Mouse (Mus musculus) erythroblast, adult 5-6 weeks (primary cell): ENCODE results near the gene Cacnb3. TPM values are rescaled to one million over a fixed set of nuclear protein-coding genes. Genes with fewer than 3 reads are reported as not detected.

ENCODE experiments used
- ATAC-seq: replicated peaks from 2 replicates; pipeline ENCODE4 v1.8.0; 2016; ENCODE audit warnings: moderate number of reproducible peaks, mild to moderate bottlenecking, moderate TSS enrichment, inconsistent platforms; ENCODE audit not compliant: poor library complexity, low FRiP score, severe bottlenecking
- total RNA-seq, 2 experiments: library from RNA; stranded (forward) in 1 of 2; stranded (reverse) in 1 of 2; fragments of 150-400 nt in 1 of 2; fragments of 200-764, 138-1000 nt in 1 of 2; gene quantifications; 2 replicates each; pipeline versions ENCODE4 v1.2.3 to v1.2.4; 2015 to 2017; ENCODE audit warnings: low replicate concordance in 2 of 2

Cacnb3 gene
- total RNA-seq, 2 experiments from 2014 or later: not detected

- ATAC-seq: no peak
Observed at GRCm38 (mm10) chr15:98673732-98674131, 43.1 kb downstream of the Cacnb3 start.

- no peak for ATAC-seq
Observed at GRCm38 (mm10) chr15:98674284-98674993, 43.8 kb downstream of the Cacnb3 start.

- ATAC-seq: no peak
Observed at GRCm38 (mm10) chr15:98674994-98675545, 44.4 kb downstream of the Cacnb3 start.

GRCm38 (mm10) chr15:98675634-98676250, 45.1 kb downstream of the Cacnb3 start:
- ATAC-seq: no peak

DNA sequence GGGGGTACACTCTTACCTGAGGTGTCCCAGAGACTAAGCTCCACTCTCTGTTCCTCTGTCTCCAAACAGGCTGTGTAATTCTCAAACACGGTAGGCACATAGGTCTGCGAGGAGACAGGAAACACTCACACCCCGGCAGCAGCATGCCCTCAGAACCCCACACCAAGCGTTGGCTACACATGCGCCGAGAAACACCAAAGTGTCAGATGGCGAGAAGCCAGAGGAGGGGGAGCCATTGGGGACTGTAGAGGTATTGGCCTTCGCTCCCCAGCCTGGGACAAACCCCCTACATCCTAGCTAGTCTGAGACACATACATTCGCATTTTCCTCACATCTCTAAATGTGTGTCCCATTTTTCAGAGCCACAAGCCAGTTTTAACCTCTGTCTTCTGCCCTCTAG, 45.8 kb downstream of the Cacnb3 start:
- ATAC-seq: no peak

DNA sequence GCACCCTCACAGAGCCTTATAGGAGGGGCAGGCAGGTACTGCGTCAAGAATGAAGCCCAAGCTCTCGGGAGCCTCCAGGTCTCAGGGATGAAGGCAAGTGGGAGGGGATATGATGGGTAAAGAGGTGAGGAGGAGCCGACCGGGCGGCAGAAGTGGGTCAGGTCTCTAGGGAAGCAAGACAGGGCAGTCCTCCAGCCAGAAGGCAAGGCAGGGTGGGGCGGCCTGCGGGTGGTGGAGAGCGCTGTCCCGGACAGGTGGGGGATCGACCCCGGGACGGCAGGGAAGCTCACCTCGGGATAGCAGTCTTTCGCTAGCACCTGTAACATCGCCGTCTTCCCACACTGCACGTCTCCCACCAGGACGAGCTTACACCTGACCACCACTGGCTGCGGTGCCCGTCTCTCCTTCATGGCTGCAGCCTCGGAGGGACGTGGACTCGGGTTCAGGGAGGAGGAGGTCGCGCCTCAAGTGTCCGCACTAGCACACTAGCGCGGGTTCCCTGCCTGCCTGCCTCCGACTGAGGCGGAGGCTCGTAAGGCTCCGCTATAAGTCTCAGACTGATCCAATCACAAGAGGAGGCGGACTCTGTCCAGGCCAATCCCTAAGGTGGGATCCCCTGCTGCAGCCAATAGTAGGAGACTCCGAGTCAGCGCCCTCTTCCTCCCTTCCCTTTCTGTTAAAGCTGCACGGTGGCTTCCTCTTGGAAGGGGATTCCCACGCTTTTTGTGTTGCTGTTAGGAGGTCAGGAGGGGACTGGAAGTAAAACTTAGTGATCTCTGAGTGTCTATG, 46.5 kb downstream of the Cacnb3 start, which contains the start of gene Rnd1:
Rnd1 (minus strand) TSS at position 522 of the 789 bp plus-strand sequence.
- ATAC-seq: peak; percentile 62

GRCm38 (mm10) chr15:98677977-98678376, 47.3 kb downstream of the Cacnb3 start:
- no peak for ATAC-seq

DNA sequence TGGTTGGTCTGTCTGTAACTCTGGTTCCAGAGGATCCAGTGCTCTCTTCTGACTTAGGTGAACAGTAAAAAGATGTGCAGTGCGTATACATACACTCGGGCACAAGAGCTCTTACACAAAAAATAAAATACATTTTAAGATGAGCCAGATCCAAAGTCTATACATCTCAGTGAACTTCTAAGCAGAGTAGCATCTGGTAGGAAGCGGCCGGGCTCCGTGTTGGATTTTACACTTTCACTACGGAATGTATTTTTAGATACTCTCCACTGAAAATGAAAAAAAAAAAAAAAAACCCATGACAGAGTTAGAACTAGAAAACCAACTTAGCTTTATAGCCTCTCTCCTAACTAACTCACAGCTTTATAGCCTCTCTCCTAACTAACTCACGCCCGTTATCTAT, 50.0 kb downstream of the Cacnb3 start:
- ATAC-seq: no peak

GRCm38 (mm10) chr15:98681633-98682032, 51.0 kb downstream of the Cacnb3 start:
- no peak for ATAC-seq

- ATAC-seq: no peak
Observed at GRCm38 (mm10) chr15:98683177-98683576, 52.5 kb downstream of the Cacnb3 start.

- no peak for ATAC-seq
Observed at GRCm38 (mm10) chr15:98683746-98684145, 53.1 kb downstream of the Cacnb3 start.

DNA sequence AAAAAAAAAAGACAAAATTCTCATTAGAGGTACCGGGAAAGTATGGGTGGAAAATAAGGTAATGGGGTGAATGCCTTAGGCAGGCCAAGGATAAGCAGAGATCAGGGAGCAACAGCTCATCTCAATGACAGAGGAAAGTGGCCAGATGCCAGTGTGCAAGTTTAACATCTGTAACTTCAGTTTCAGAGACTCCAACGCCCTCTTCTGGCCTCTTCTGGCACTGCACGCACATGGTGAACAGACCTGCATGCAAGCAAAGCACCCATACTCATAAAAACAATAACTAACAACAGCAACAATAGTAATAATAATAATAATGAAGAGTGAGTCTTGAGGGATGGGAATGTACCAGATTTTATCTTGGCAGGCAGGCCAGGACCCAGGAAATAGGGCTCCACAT, 55.3 kb downstream of the Cacnb3 start:
- ATAC-seq: no peak

DNA sequence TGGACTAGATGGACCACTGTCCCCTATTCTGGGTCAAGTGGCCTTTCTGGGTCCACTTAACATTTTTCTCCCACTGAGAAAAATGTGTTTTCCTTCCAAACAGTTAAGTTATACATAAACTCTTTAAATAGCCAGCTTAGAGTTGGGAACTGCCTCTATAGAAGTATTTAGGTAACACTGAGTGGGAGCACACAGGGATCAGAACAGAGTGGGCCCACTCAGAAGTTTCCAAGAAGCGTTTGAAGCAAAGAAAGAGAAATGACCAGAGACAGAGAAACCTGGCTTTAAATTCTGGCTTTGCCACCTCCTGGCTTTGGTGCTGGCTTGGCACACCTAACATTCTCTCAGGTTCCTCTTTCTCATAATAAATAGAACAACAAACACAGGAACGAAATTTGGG, 59.0 kb downstream of the Cacnb3 start:
- no peak for ATAC-seq

DNA sequence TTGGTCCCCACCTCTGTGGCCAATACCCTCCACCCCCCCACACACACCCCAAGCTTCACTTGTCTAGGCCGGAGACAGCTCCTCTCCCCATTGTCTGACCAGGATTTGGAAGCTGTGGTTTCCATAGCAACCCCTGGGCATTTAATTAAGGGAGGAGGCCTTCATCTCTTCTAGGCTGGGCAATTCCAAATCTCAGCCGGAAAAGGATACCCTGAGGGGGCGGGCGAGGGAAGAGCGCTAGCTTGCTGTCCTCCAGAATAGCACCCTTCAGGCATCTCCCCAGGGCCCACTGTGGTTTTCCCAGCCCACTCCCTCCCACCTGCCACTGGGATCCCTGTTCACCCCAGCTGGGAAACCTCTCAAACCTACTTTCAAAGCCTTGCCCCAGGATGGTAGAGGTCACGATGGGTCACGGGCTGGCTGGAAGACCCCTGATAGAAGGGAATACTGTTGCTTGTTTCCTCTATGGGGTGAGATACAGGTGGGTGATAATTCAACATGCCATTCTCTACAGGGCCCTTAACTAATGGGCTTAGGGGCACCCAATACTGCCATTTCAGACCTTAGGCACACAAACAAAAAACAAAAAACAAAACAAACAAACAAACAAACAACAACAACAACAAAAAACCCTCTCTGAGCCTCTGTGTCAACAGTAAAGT, 61.0 kb downstream of the Cacnb3 start:
- no peak for ATAC-seq

- ATAC-seq: no peak
Observed at GRCm38 (mm10) chr15:98692171-98692715, 61.6 kb downstream of the Cacnb3 start.

Other genes starting within 250 kb of the Cacnb3 start
- gene Olfr283, start 249.9 kb upstream of the Cacnb3 start, total RNA-seq (2015; ENCODE audit: low replicate concordance): not detected in 2 replicates
- gene Olfr283, start 249.9 kb upstream of the Cacnb3 start, total RNA-seq (2017; ENCODE audit: low replicate concordance): not detected in 2 replicates
- not detected in 2 replicates for gene Olfr282, start 199.6 kb upstream of the Cacnb3 start, total RNA-seq (2015; ENCODE audit: low replicate concordance)
- not detected in 2 replicates for gene Olfr282, start 199.6 kb upstream of the Cacnb3 start, total RNA-seq (2017; ENCODE audit: low replicate concordance)
- gene Olfr281, start 178.3 kb upstream of the Cacnb3 start, total RNA-seq (2015; ENCODE audit: low replicate concordance): not detected in 2 replicates
- not detected in 2 replicates for gene Olfr281, start 178.3 kb upstream of the Cacnb3 start, total RNA-seq (2017; ENCODE audit: low replicate concordance)
- gene OR5BS1P, start 160.9 kb upstream of the Cacnb3 start, total RNA-seq (2015; ENCODE audit: low replicate concordance): not detected in 2 replicates
- gene OR5BS1P, start 160.9 kb upstream of the Cacnb3 start, total RNA-seq (2017; ENCODE audit: low replicate concordance): not detected in 2 replicates
- gene Lalba, start 148.1 kb upstream of the Cacnb3 start, total RNA-seq (2015; ENCODE audit: low replicate concordance): not detected in 2 replicates
- gene Lalba, start 148.1 kb upstream of the Cacnb3 start, total RNA-seq (2017; ENCODE audit: low replicate concordance): not detected in 2 replicates
- not detected in 2 replicates for gene Olfr279, start 138.4 kb upstream of the Cacnb3 start, total RNA-seq (2015; ENCODE audit: low replicate concordance)
- gene Olfr279, start 138.4 kb upstream of the Cacnb3 start, total RNA-seq (2017; ENCODE audit: low replicate concordance): 0.17 TPM in 1 of 2 replicates, not detected in the other
- gene Kansl2, start 96.6 kb upstream of the Cacnb3 start, total RNA-seq (2015; ENCODE audit: low replicate concordance): 15.9 and 17.1 TPM in 2 replicates
- gene Kansl2, start 96.6 kb upstream of the Cacnb3 start, total RNA-seq (2017; ENCODE audit: low replicate concordance): 4.9 and 11.4 TPM in 2 replicates
- 23.8 and 41.1 TPM in 2 replicates for gene Ccnt1, start 59.9 kb upstream of the Cacnb3 start, total RNA-seq (2015; ENCODE audit: low replicate concordance)
- 37.2 and 38.3 TPM in 2 replicates for gene Ccnt1, start 59.9 kb upstream of the Cacnb3 start, total RNA-seq (2017; ENCODE audit: low replicate concordance)
- gene 4930415O20Rik, start 59.8 kb upstream of the Cacnb3 start, total RNA-seq (2015; ENCODE audit: low replicate concordance): not detected in 2 replicates
- gene 4930415O20Rik, start 59.8 kb upstream of the Cacnb3 start, total RNA-seq (2017; ENCODE audit: low replicate concordance): not detected in 2 replicates
- 4.8 and 26.8 TPM in 2 replicates for gene Adcy6, start 20.8 kb upstream of the Cacnb3 start, total RNA-seq (2015; ENCODE audit: low replicate concordance)
- 33.2 and 42.9 TPM in 2 replicates for gene Adcy6, start 20.8 kb upstream of the Cacnb3 start, total RNA-seq (2017; ENCODE audit: low replicate concordance)
- 9.4 and 10.4 TPM in 2 replicates for gene Ddx23, start 32.1 kb downstream of the Cacnb3 start, total RNA-seq (2015; ENCODE audit: low replicate concordance)
- gene Ddx23, start 32.1 kb downstream of the Cacnb3 start, total RNA-seq (2017; ENCODE audit: low replicate concordance): 32.3 and 40.2 TPM in 2 replicates
- 4.4 TPM in 1 of 2 replicates, not detected in the other for gene Rnd1, start 46.6 kb downstream of the Cacnb3 start, total RNA-seq (2015; ENCODE audit: low replicate concordance)
- gene Rnd1, start 46.6 kb downstream of the Cacnb3 start, total RNA-seq (2017; ENCODE audit: low replicate concordance): 0.42 and 2.2 TPM in 2 replicates
- gene Ccdc65, start 77.4 kb downstream of the Cacnb3 start, total RNA-seq (2015; ENCODE audit: low replicate concordance): not detected in 2 replicates
- not detected in 2 replicates for gene Ccdc65, start 77.4 kb downstream of the Cacnb3 start, total RNA-seq (2017; ENCODE audit: low replicate concordance)
- gene Fkbp11, start 97.4 kb downstream of the Cacnb3 start, total RNA-seq (2015; ENCODE audit: low replicate concordance): 1.2 TPM in 1 of 2 replicates, not detected in the other
- gene Fkbp11, start 97.4 kb downstream of the Cacnb3 start, total RNA-seq (2017; ENCODE audit: low replicate concordance): 0.84 and 1.0 TPM in 2 replicates
- 7.1 and 8.4 TPM in 2 replicates for gene Arf3, start 132.4 kb downstream of the Cacnb3 start, total RNA-seq (2015; ENCODE audit: low replicate concordance)
- gene Arf3, start 132.4 kb downstream of the Cacnb3 start, total RNA-seq (2017; ENCODE audit: low replicate concordance): 4.6 and 8.1 TPM in 2 replicates
- gene Wnt10b, start 147.3 kb downstream of the Cacnb3 start, total RNA-seq (2015; ENCODE audit: low replicate concordance): 1.0 TPM in 1 of 2 replicates, not detected in the other
- gene Wnt10b, start 147.3 kb downstream of the Cacnb3 start, total RNA-seq (2017; ENCODE audit: low replicate concordance): not detected in 2 replicates
- gene Wnt1, start 159.0 kb downstream of the Cacnb3 start, total RNA-seq (2015; ENCODE audit: low replicate concordance): not detected in 2 replicates
- not detected in 2 replicates for gene Wnt1, start 159.0 kb downstream of the Cacnb3 start, total RNA-seq (2017; ENCODE audit: low replicate concordance)
- gene Ddn, start 178.7 kb downstream of the Cacnb3 start, total RNA-seq (2015; ENCODE audit: low replicate concordance): not detected in 2 replicates
- not detected in 2 replicates for gene Ddn, start 178.7 kb downstream of the Cacnb3 start, total RNA-seq (2017; ENCODE audit: low replicate concordance)
- gene Prkag1, start 200.7 kb downstream of the Cacnb3 start, total RNA-seq (2015; ENCODE audit: low replicate concordance): 20.2 and 21.5 TPM in 2 replicates
- 35.1 and 37.9 TPM in 2 replicates for gene Prkag1, start 200.7 kb downstream of the Cacnb3 start, total RNA-seq (2017; ENCODE audit: low replicate concordance)
- gene Kmt2d, start 240.4 kb downstream of the Cacnb3 start, total RNA-seq (2015; ENCODE audit: low replicate concordance): 23.0 and 28.1 TPM in 2 replicates
- gene Kmt2d, start 240.4 kb downstream of the Cacnb3 start, total RNA-seq (2017; ENCODE audit: low replicate concordance): 27.9 and 31.8 TPM in 2 replicates